Mouse (Mus musculus): ENCODE data around the gene Sh3bgrl2. TPM values are rescaled to one million over a fixed set of nuclear protein-coding genes. Genes with fewer than 3 reads are reported as not detected.

Sh3bgrl2 gene
- polyA plus RNA-seq, 2 experiments: 3.5 to 9.7 TPM

- 35% methylated on average over 7 of the region's 7 CpGs for WGBS (ENCODE audit: insufficient replicate concordance)
- no peak for ATAC-seq (ENCODE audit: insufficient read depth)
- H3K36me3 ChIP-seq (replicated peaks; ENCODE audit: control insufficient read depth, insufficient read depth, low read depth): no peaks in the 10 kb centered on the region
Observed at GRCm38 (mm10) chr9:83647919-83648705, 100.0 kb downstream of the Sh3bgrl2 start.

GRCm38 (mm10) chr9:83648733-83649132, 100.6 kb downstream of the Sh3bgrl2 start:
- no peak overlapping the region for H3K4me3 ChIP-seq (ENCODE audit: insufficient read depth in 1 of 2, low read depth in 2 of 2, low read length in 2 of 2)
- 26% methylated on average over 3 of the region's 3 CpGs for WGBS (ENCODE audit: insufficient replicate concordance)
- TF ChIP-seq CTCF (IDR thresholded peaks at IDR 0.05; ENCODE audit: low read depth) (no peak), EP300 (IDR thresholded peaks at IDR 0.05; ENCODE audit: low read depth) (no peak)
- H3K9ac ChIP-seq (replicated peaks): no peak overlapping the region
- no peak overlapping the region for H3K4me2 ChIP-seq (ENCODE audit: low read depth)
- no peaks in the 10 kb centered on the region for H3K4me1 ChIP-seq (replicated peaks; ENCODE audit: control insufficient read depth in 2 of 2, insufficient read depth in 2 of 2, low read length in 1 of 2)
- H3K27ac ChIP-seq: no peak overlapping the region
- no peak for DNase-seq (ENCODE audit: low read depth in 3 of 3, low spot score in 3 of 3)
- no peak for ATAC-seq (ENCODE audit: insufficient read depth)
- no peaks in the 10 kb centered on the region for H3K36me3 ChIP-seq (replicated peaks; ENCODE audit: control insufficient read depth, insufficient read depth, low read depth)
- H3K9me3 ChIP-seq (ENCODE audit: control insufficient read depth, low read length): no peaks in the 10 kb centered on the region
- H3K27me3 ChIP-seq (ENCODE audit: control insufficient read depth, insufficient read depth, low read length): no peaks in the 10 kb centered on the region

More at GRCm38 (mm10) chr9:83647919-83648705, 100.0 kb downstream of the Sh3bgrl2 start:
- no peak overlapping the region for H3K4me3 ChIP-seq (ENCODE audit: insufficient read depth in 1 of 2, low read depth in 2 of 2, low read length in 2 of 2)
- H3K4me1 ChIP-seq (replicated peaks; ENCODE audit: control insufficient read depth in 2 of 2, insufficient read depth in 2 of 2, low read length in 1 of 2): no peaks in the 10 kb centered on the region
- TF ChIP-seq CTCF (IDR thresholded peaks at IDR 0.05; ENCODE audit: low read depth) (no peak), EP300 (IDR thresholded peaks at IDR 0.05; ENCODE audit: low read depth) (no peak)
- H3K27ac ChIP-seq: no peak overlapping the region
- H3K9me3 ChIP-seq (ENCODE audit: control insufficient read depth, low read length): no peaks in the 10 kb centered on the region
- DNase-seq (ENCODE audit: low read depth in 3 of 3, low spot score in 3 of 3): no peak
- H3K27me3 ChIP-seq (ENCODE audit: control insufficient read depth, insufficient read depth, low read length): no peaks in the 10 kb centered on the region
- no peak overlapping the region for H3K4me2 ChIP-seq (ENCODE audit: low read depth)
- H3K9ac ChIP-seq (replicated peaks): no peak overlapping the region

GRCm38 (mm10) chr9:83652015-83652414, 103.9 kb downstream of the Sh3bgrl2 start:
- DNase-seq (ENCODE audit: low read depth in 3 of 3, low spot score in 3 of 3) (no peak), ATAC-seq (ENCODE audit: insufficient read depth) (no peak)
- Histone ChIP-seq H3K27me3 (ENCODE audit: control insufficient read depth, insufficient read depth, low read length) (no peaks in the 10 kb centered on the region), H3K27ac (no peak overlapping the region), H3K9me3 (ENCODE audit: control insufficient read depth, low read length) (no peaks in the 10 kb centered on the region), H3K36me3 (replicated peaks; ENCODE audit: control insufficient read depth, insufficient read depth, low read depth) (no peaks in the 10 kb centered on the region), H3K9ac (replicated peaks) (no peak overlapping the region), H3K4me2 (ENCODE audit: low read depth) (no peak overlapping the region), H3K4me3 (ENCODE audit: insufficient read depth in 1 of 2, low read depth in 2 of 2, low read length in 2 of 2) (no peak overlapping the region), H3K4me1 (replicated peaks; ENCODE audit: control insufficient read depth in 2 of 2, insufficient read depth in 2 of 2, low read length in 1 of 2) (no peaks in the 10 kb centered on the region)
- TF ChIP-seq CTCF (IDR thresholded peaks at IDR 0.05; ENCODE audit: low read depth): no peak
- no peak for TF ChIP-seq EP300 (IDR thresholded peaks at IDR 0.05; ENCODE audit: low read depth)
- WGBS (ENCODE audit: insufficient replicate concordance): 55% methylated on average over 13 of the region's 13 CpGs

- peak; percentile 70 for TF ChIP-seq CTCF (IDR thresholded peaks at IDR 0.05; ENCODE audit: low read depth)
- TF ChIP-seq EP300 (IDR thresholded peaks at IDR 0.05; ENCODE audit: low read depth): no peak
- DNase-seq (ENCODE audit: low read depth in 3 of 3, low spot score in 3 of 3): no peak
- no peak overlapping the region for H3K27ac ChIP-seq
- no peak overlapping the region for H3K9ac ChIP-seq (replicated peaks)
- H3K4me1 ChIP-seq (replicated peaks; ENCODE audit: control insufficient read depth in 2 of 2, insufficient read depth in 2 of 2, low read length in 1 of 2): no peaks in the 10 kb centered on the region
- no peak overlapping the region for H3K4me3 ChIP-seq (ENCODE audit: insufficient read depth in 1 of 2, low read depth in 2 of 2, low read length in 2 of 2)
- no peaks in the 10 kb centered on the region for H3K9me3 ChIP-seq (ENCODE audit: control insufficient read depth, low read length)
- no peak for ATAC-seq (ENCODE audit: insufficient read depth)
- H3K36me3 ChIP-seq (replicated peaks; ENCODE audit: control insufficient read depth, insufficient read depth, low read depth): no peaks in the 10 kb centered on the region
- WGBS (ENCODE audit: insufficient replicate concordance): 16% methylated on average over 15 of the region's 15 CpGs
- H3K4me2 ChIP-seq (ENCODE audit: low read depth): no peak overlapping the region
- no peaks in the 10 kb centered on the region for H3K27me3 ChIP-seq (ENCODE audit: control insufficient read depth, insufficient read depth, low read length)
Observed at GRCm38 (mm10) chr9:83652590-83653172, 104.6 kb downstream of the Sh3bgrl2 start.

GRCm38 (mm10) chr9:83654601-83655000, 106.5 kb downstream of the Sh3bgrl2 start:
- DNase-seq (ENCODE audit: low read depth in 3 of 3, low spot score in 3 of 3) (no peak), ATAC-seq (ENCODE audit: insufficient read depth) (no peak)
- Histone ChIP-seq H3K4me3 (ENCODE audit: insufficient read depth in 1 of 2, low read depth in 2 of 2, low read length in 2 of 2) (no peak overlapping the region), H3K9ac (replicated peaks) (no peak overlapping the region), H3K27ac (no peak overlapping the region), H3K9me3 (ENCODE audit: control insufficient read depth, low read length) (no peaks in the 10 kb centered on the region), H3K27me3 (ENCODE audit: control insufficient read depth, insufficient read depth, low read length) (no peaks in the 10 kb centered on the region), H3K4me2 (ENCODE audit: low read depth) (no peak overlapping the region), H3K4me1 (replicated peaks; ENCODE audit: control insufficient read depth in 2 of 2, insufficient read depth in 2 of 2, low read length in 1 of 2) (no peaks in the 10 kb centered on the region), H3K36me3 (replicated peaks; ENCODE audit: control insufficient read depth, insufficient read depth, low read depth) (no peaks in the 10 kb centered on the region)
- TF ChIP-seq CTCF (IDR thresholded peaks at IDR 0.05; ENCODE audit: low read depth): no peak
- TF ChIP-seq EP300 (IDR thresholded peaks at IDR 0.05; ENCODE audit: low read depth): no peak
- WGBS (ENCODE audit: insufficient replicate concordance): 46% methylated on average over 5 of the region's 5 CpGs
